Mouse (Mus musculus) G1E (cell line): Measurements from ENCODE around the gene Ehmt1. TPM values are rescaled to one million over a fixed set of nuclear protein-coding genes. Genes with fewer than 3 reads are reported as not detected.

Experiments
- ATAC-seq: 2 replicates; pipeline ENCODE4 v1.8.0; 2016; ENCODE audit warnings: mild to moderate bottlenecking; ENCODE audit not compliant: insufficient number of reproducible peaks, poor library complexity, low FRiP score, severe bottlenecking; ENCODE audit errors: extremely low read depth
- DNase-seq: peaks from one replicate; pipeline ENCODE4 v3.0.0; 2012; ENCODE audit warnings: low spot score
- H3K27me3 ChIP-seq: 2 replicates; pipeline ENCODE4 v1.6.1; 2012; ENCODE audit warnings: mild to moderate bottlenecking, low read length, inconsistent platforms; ENCODE audit not compliant: insufficient read depth
- H3K36me3 ChIP-seq: replicated peaks from 2 replicates; pipeline ENCODE3; 2012; ENCODE audit warnings: mild to moderate bottlenecking, inconsistent platforms
- H3K4me1 ChIP-seq: 2 replicates; pipeline ENCODE4 v1.6.1; 2012; ENCODE audit warnings: low read depth, low read length, inconsistent platforms, mixed read lengths; ENCODE audit not compliant: insufficient read depth
- H3K4me3 ChIP-seq: 2 replicates; pipeline ENCODE4 v1.5.1; 2012; ENCODE audit warnings: low read depth, mild to moderate bottlenecking, inconsistent platforms, low read length, moderate library complexity, mixed read lengths
- H3K9me3 ChIP-seq: replicated peaks from 2 replicates; pipeline ENCODE4 v1.6.1; 2012; ENCODE audit warnings: inconsistent platforms
- CTCF ChIP-seq: IDR thresholded peaks from 2 replicates; pipeline ENCODE4 v1.5.1; 2012; ENCODE audit warnings: low read depth, low read length, inconsistent platforms, mixed read lengths
- GATA1 ChIP-seq: IDR thresholded peaks from 2 replicates; pipeline ENCODE4 v1.6.1; 2012; ENCODE audit warnings: borderline replicate concordance, low read length, inconsistent platforms, mixed read lengths
- GATA2 ChIP-seq: IDR thresholded peaks from 2 replicates; pipeline ENCODE4 v1.6.1; 2012; ENCODE audit warnings: low read depth, low read length, inconsistent platforms, borderline replicate concordance
- POLR2AphosphoS5 ChIP-seq: IDR thresholded peaks from 2 replicates; pipeline ENCODE4 v1.6.1; 2012; ENCODE audit warnings: low read depth, low read length, inconsistent platforms; ENCODE audit not compliant: insufficient replicate concordance
- TAL1 ChIP-seq: conservative IDR thresholded peaks from 2 replicates; pipeline ENCODE4 v1.6.1; 2012; ENCODE audit warnings: low read depth, low read length, inconsistent platforms, mixed read lengths
- polyA plus RNA-seq: library from polyadenylated mRNA; stranded (reverse); fragments of >175 nt; gene quantifications from 2 replicates; pipeline ENCODE4 v1.2.3, GENCODE M21; 2012
- total RNA-seq, 2 experiments: library from RNA; stranded (forward) in 1 of 2; stranded (reverse) in 1 of 2; fragments of 200-1000 nt in 1 of 2; fragments of >200 nt in 1 of 2; fragmentation: Nextera tagmentation in 1 of 2; gene quantifications; 2 replicates each; pipeline ENCODE4 v1.2.3; 2014 to 2017

The Ehmt1 gene
- total and polyA plus RNA-seq, 3 experiments = 71.5 to 94.7 (median 85.4) TPM

DNA sequence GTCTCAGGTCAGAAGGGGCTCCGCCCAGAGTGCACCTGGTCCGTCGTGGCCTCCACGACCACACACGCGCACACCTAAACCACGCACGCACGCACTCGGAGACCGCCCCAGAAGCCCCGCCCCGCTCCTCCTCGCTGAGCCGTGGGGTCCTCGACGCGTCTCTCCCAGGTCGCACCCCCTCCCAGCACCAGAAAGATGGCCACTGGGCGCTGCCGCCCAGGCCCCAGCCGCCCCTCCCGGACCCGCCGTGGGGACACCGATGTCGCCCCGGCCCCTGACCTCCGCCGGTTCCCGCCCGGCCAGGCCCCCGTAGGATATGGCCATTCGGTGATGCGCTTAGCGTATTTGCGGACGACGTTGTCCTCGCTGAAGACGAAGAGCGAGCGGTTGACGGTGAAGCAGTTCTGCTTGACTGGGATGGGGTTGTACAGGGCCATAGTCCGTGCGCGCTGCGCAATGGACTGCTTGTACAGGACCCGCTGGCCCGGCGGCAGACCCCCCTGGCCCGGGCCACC lies 156.9 kb downstream of the Ehmt1 start:
- Histone ChIP-seq H3K4me3 (peak overlapping the region; percentile 27; the same call in 1 of the 2 replicates), H3K9me3 (peaks cover 14% of the 10 kb centered on the region), H3K27me3 (no peaks in the 10 kb centered on the region; the same call in 1 of the 2 replicates), H3K36me3 (no peaks in the 10 kb centered on the region), H3K4me1 (no peaks in the 10 kb centered on the region)
- ATAC-seq = no peak
- TF ChIP-seq GATA2 = no peak
- TF ChIP-seq CTCF = no peak
- no peak for TF ChIP-seq POLR2AphosphoS5
- TF ChIP-seq GATA1 = no peak
- no peak for DNase-seq

DNA sequence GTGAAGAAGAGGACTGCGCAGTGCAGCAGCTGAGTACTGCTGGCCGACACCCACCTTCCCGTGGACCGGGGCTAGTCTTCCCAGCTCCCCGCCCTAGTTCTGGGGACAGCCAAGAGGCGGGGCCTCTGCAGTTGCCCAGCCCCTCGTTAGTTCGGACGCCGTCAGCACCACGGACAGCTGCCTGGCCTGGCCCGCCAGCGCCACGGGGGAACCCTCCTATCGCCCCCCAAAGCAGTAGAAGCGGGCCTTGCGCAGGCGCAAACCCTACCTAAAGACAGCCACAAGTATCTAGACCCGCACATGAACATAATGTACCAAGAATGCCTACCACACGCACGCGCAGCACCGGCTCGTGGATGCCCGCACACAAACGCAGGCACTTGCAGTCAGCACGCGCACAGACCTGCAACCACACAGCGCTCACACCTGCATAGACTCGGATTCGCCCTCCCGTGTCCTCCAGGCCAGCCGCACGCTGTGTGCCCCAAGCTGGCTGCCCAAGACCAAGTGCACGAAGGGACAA lies 157.4 kb downstream of the Ehmt1 start:
- H3K36me3 ChIP-seq = no peaks in the 10 kb centered on the region
- peaks cover 14% of the 10 kb centered on the region for H3K9me3 ChIP-seq
- no peaks in the 10 kb centered on the region for H3K4me1 ChIP-seq
- peak overlapping the region; percentile 27; the same call in 1 of the 2 replicates for H3K4me3 ChIP-seq
- no peaks in the 10 kb centered on the region; the same call in 1 of the 2 replicates for H3K27me3 ChIP-seq
- DNase-seq (no peak), ATAC-seq (no peak)
- TF ChIP-seq POLR2AphosphoS5 = no peak
- TF ChIP-seq TAL1 = no peak
- TF ChIP-seq GATA2 = no peak
- TF ChIP-seq GATA1 = no peak
- no peak for TF ChIP-seq CTCF

DNA sequence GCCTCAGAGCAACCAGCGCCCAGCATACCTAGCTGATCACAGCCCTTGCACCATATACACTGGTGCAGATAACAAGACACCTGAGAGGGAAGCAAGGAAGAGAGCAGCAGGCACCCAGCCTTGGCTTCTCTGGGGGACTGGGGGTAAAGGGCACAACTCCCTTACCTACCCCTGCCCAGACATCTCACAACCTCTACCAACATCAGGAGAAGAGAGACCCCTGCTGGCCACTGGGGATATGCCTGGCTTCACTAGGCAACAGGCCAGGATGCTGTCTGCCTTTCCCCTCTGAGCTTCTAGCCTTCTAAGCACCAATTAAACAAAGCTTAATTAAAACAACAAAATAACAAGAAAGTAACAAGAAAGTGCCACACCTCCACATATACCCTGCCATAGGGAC lies 164.1 kb downstream of the Ehmt1 start:
- H3K4me1 ChIP-seq = no peaks in the 10 kb centered on the region
- peaks cover 2% of the 10 kb centered on the region; the same call in 1 of the 2 replicates for H3K27me3 ChIP-seq
- no peak overlapping the region for H3K4me3 ChIP-seq
- DNase-seq (peak; percentile 32), ATAC-seq (no peak)
- no peaks in the 10 kb centered on the region for H3K9me3 ChIP-seq
- no peak for TF ChIP-seq GATA2
- TF ChIP-seq CTCF = no peak; the same call in 1 of the 2 replicates
- no peak for TF ChIP-seq GATA1
- TF ChIP-seq TAL1 = no peak
- no peak for TF ChIP-seq POLR2AphosphoS5
- no peaks in the 10 kb centered on the region for H3K36me3 ChIP-seq

GRCm38 (mm10) chr2:24752599-24752998 lies 166.8 kb downstream of the Ehmt1 start:
- H3K36me3 ChIP-seq = no peaks in the 10 kb centered on the region
- H3K4me1 ChIP-seq = no peaks in the 10 kb centered on the region
- no peak for ATAC-seq
- H3K9me3 ChIP-seq = no peaks in the 10 kb centered on the region
- no peak for DNase-seq
- no peak overlapping the region for H3K4me3 ChIP-seq
- H3K27me3 ChIP-seq = peaks cover 2% of the 10 kb centered on the region; the same call in 1 of the 2 replicates
- no peak for TF ChIP-seq GATA2
- TF ChIP-seq GATA1 = no peak
- TF ChIP-seq CTCF = no peak

DNA sequence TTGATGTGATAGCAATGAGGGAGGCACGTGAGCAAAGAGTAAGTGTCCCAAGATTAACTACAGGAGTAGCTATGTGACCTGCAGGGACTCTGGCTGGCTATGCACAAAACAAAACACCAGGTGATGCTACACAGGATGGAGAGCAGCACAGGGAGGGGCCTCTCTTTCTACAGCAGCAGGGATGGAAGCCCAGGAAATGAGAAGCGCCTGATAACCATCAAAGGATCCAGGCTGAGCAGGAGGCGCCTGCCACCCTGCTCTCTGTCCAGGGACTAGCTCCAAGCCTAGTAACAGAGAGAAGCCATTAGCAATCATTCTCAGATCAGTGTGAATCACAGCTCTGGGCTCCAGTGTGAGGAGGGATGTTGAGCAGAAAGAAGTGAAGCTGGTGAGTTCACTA lies 169.4 kb downstream of the Ehmt1 start:
- no peak overlapping the region for H3K4me3 ChIP-seq
- DNase-seq (no peak), ATAC-seq (no peak)
- no peaks in the 10 kb centered on the region for H3K36me3 ChIP-seq
- no peaks in the 10 kb centered on the region for H3K9me3 ChIP-seq
- peaks cover 2% of the 10 kb centered on the region; the same call in 1 of the 2 replicates for H3K27me3 ChIP-seq
- H3K4me1 ChIP-seq = no peaks in the 10 kb centered on the region
- TF ChIP-seq GATA1 (no peak), CTCF (no peak), GATA2 (no peak), TAL1 (no peak), POLR2AphosphoS5 (no peak)

DNA sequence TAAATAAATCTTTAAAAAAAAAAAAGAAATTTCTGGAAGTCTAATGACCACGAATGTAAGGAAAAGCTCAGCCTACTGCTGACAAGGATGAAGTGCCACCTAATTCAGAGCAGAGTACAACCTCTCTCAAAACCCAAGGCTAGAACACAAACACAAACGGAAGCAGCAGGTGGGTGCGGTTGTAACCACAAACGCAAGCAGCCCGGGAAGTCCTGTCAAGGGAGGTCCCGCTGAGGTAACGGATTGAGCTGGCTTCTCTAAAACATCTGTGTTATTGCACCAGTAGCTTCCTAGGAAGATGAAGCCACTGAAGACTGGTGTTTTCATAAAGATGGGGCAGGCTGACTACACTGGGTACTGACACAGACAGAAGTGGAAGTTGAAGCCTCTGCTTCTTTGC lies 171.5 kb downstream of the Ehmt1 start:
- no peaks in the 10 kb centered on the region for H3K4me1 ChIP-seq
- no peak for ATAC-seq

More for the DNA sequence above, 171.5 kb downstream of the Ehmt1 start:
- no peak for TF ChIP-seq GATA2
- no peak for TF ChIP-seq GATA1
- TF ChIP-seq TAL1 = no peak
- TF ChIP-seq POLR2AphosphoS5 = no peak
- no peak for DNase-seq
- H3K36me3 ChIP-seq = no peaks in the 10 kb centered on the region
- H3K27me3 ChIP-seq = peaks cover 2% of the 10 kb centered on the region; the same call in 1 of the 2 replicates
- no peak overlapping the region for H3K4me3 ChIP-seq
- H3K9me3 ChIP-seq = no peaks in the 10 kb centered on the region

Other genes with a start within 250 kb of the Ehmt1 start
- not detected in 2 replicates for gene Cacna1b, start 156.5 kb downstream of the Ehmt1 start, total RNA-seq (2014; fragmentation: Nextera tagmentation)
- gene Cacna1b, start 156.5 kb downstream of the Ehmt1 start, total RNA-seq (2017) = under 0.01 TPM in 2 replicates
- not detected in 2 replicates for gene Cacna1b, start 156.5 kb downstream of the Ehmt1 start, polyA plus RNA-seq
- gene Arrdc1, start 15.6 kb upstream of the Ehmt1 start, total RNA-seq (2014; fragmentation: Nextera tagmentation) = 21.8 and 41.1 TPM in 2 replicates
- 51.1 and 69.4 TPM in 2 replicates for gene Arrdc1, start 15.6 kb upstream of the Ehmt1 start, total RNA-seq (2017)
- gene Arrdc1, start 15.6 kb upstream of the Ehmt1 start, polyA plus RNA-seq = 45.7 and 51.6 TPM in 2 replicates
- gene Zmynd19, start 30.2 kb upstream of the Ehmt1 start, total RNA-seq (2014; fragmentation: Nextera tagmentation) = 14.8 and 18.0 TPM in 2 replicates
- 23.5 and 37.0 TPM in 2 replicates for gene Zmynd19, start 30.2 kb upstream of the Ehmt1 start, total RNA-seq (2017)
- 19.8 and 21.2 TPM in 2 replicates for gene Zmynd19, start 30.2 kb upstream of the Ehmt1 start, polyA plus RNA-seq
- gene Dph7, start 42.8 kb upstream of the Ehmt1 start, total RNA-seq (2014; fragmentation: Nextera tagmentation) = 22.0 and 25.6 TPM in 2 replicates
- gene Dph7, start 42.8 kb upstream of the Ehmt1 start, total RNA-seq (2017) = 19.8 and 25.1 TPM in 2 replicates
- 25.1 and 29.4 TPM in 2 replicates for gene Dph7, start 42.8 kb upstream of the Ehmt1 start, polyA plus RNA-seq
- 41.6 and 51.5 TPM in 2 replicates for gene Mrpl41, start 55.5 kb upstream of the Ehmt1 start, total RNA-seq (2014; fragmentation: Nextera tagmentation)
- gene Mrpl41, start 55.5 kb upstream of the Ehmt1 start, total RNA-seq (2017) = 128 and 162 TPM in 2 replicates
- gene Mrpl41, start 55.5 kb upstream of the Ehmt1 start, polyA plus RNA-seq = 25.0 and 55.2 TPM in 2 replicates
- 33.9 and 34.0 TPM in 2 replicates for gene Pnpla7, start 56.4 kb upstream of the Ehmt1 start, total RNA-seq (2014; fragmentation: Nextera tagmentation)
- 38.6 and 45.5 TPM in 2 replicates for gene Pnpla7, start 56.4 kb upstream of the Ehmt1 start, total RNA-seq (2017)
- 3.9 and 5.2 TPM in 2 replicates for gene Pnpla7, start 56.4 kb upstream of the Ehmt1 start, polyA plus RNA-seq
- 28.5 and 36.4 TPM in 2 replicates for gene Nsmf, start 134.7 kb upstream of the Ehmt1 start, total RNA-seq (2014; fragmentation: Nextera tagmentation)
- 30.6 and 30.9 TPM in 2 replicates for gene Nsmf, start 134.7 kb upstream of the Ehmt1 start, total RNA-seq (2017)
- 29.5 and 29.7 TPM in 2 replicates for gene Nsmf, start 134.7 kb upstream of the Ehmt1 start, polyA plus RNA-seq
- gene Entpd8, start 160.7 kb upstream of the Ehmt1 start, total RNA-seq (2014; fragmentation: Nextera tagmentation) = not detected in 2 replicates
- not detected in 2 replicates for gene Entpd8, start 160.7 kb upstream of the Ehmt1 start, total RNA-seq (2017)
- not detected in 2 replicates for gene Entpd8, start 160.7 kb upstream of the Ehmt1 start, polyA plus RNA-seq
- not detected in 2 replicates for gene Noxa1, start 175.5 kb upstream of the Ehmt1 start, total RNA-seq (2014; fragmentation: Nextera tagmentation)
- 0.27 and 0.46 TPM in 2 replicates for gene Noxa1, start 175.5 kb upstream of the Ehmt1 start, total RNA-seq (2017)
- 0.08 and 0.12 TPM in 2 replicates for gene Noxa1, start 175.5 kb upstream of the Ehmt1 start, polyA plus RNA-seq